In the genomic region with DNA sequence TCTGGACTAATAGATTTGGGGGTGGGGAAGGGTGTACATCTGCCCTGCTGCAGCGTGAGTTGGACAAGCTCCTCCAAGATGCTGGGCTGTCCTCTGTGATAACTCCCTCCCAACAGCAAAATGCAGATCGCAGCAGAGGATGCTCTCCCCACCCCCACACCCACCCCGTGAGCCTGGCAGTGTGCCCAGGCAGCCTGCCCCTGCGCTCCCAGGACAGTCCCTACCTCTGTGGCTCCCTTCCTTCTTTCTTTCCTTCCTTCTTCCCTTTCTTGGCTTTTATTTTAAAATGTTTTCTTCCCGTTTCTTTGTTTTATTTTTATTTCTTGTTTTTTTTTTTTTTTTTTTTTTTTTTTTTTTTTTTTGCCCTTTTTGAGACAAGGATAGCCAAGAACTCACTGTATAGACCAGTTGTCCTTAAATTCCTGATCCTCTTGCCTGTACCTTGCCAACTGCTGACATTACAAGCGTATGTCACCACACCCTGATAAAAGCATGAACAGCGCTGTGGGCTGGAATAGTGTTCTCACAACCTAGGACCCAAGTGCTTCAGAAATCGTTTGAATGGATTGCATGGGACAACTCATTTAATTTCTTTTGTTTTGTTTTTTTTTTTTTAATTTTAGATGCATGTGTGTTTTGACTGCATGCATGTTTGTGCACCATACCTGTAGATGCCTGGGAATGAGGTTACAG, we compare ENCODE assay signal across 16 mouse cellular contexts. TPM values are rescaled to one million over a fixed set of nuclear protein-coding genes. Genes with fewer than 3 reads are reported as not detected.
DNase-seq lines count a peak whose midpoint lies in the region; ATAC-seq and TF ChIP-seq lines count a peak whose summit lies in the region.
"Had no signal": no experiment of that assay in that cellular context is flagged by ENCODE, and none has a peak within 500 bp of the region (broad histone marks: within the 10 kb centered on the region; RNA-seq: fewer than 3 reads in every experiment).

No protein-coding gene starts in this region.

- peak overlapping the region; percentile 32 for H3K4me2 ChIP-seq in forebrain, postnatal 0 days (ENCODE audit: low read depth)
- H3K4me2 ChIP-seq in forebrain, embryonic 16.5 days (ENCODE audit: low read length): no peak overlapping the region; the same call in 1 of the 2 replicates
- H3K4me2 ChIP-seq in neural tube, embryonic 12.5 days (replicated peaks): peak overlapping the region; percentile 20; the same call in 1 of the 2 replicates
- H3K4me2 ChIP-seq in neural tube, embryonic 14.5 days (ENCODE audit: low read depth, low read length): no peak overlapping the region
- H3K4me2 ChIP-seq: limb, embryonic 15.5 days had no signal

- no peaks in the 10 kb centered on the region for H3K36me3 ChIP-seq in forebrain, postnatal 0 days (ENCODE audit: insufficient read depth)
- no peaks in the 10 kb centered on the region for H3K36me3 ChIP-seq in forebrain, embryonic 16.5 days (ENCODE audit: control insufficient read depth, insufficient read depth)
- no peaks in the 10 kb centered on the region for H3K36me3 ChIP-seq in neural tube, embryonic 12.5 days
- H3K36me3 ChIP-seq in neural tube, embryonic 14.5 days (ENCODE audit: control insufficient read depth, insufficient read depth, low read length): no peaks in the 10 kb centered on the region
- H3K36me3 ChIP-seq: heart, embryonic 10.5 days; limb, embryonic 15.5 days had no signal

- H3K4me3 ChIP-seq in forebrain, postnatal 0 days (ENCODE audit: low read depth, low read length): no peak overlapping the region; the same call in 1 of the 2 replicates
- H3K4me3 ChIP-seq in forebrain, embryonic 16.5 days (replicated peaks; ENCODE audit: low read length): no peak overlapping the region
- H3K4me3 ChIP-seq in neural tube, embryonic 12.5 days: no peak overlapping the region
- no peak overlapping the region for H3K4me3 ChIP-seq in neural tube, embryonic 14.5 days (ENCODE audit: low read depth, low read length)
- H3K4me3 ChIP-seq: heart, embryonic 10.5 days; limb, embryonic 15.5 days had no signal

- no peaks in the 10 kb centered on the region for H3K9me3 ChIP-seq in forebrain, postnatal 0 days (ENCODE audit: low read length)
- no peaks in the 10 kb centered on the region for H3K9me3 ChIP-seq in forebrain, embryonic 16.5 days (ENCODE audit: control insufficient read depth, low read length)
- H3K9me3 ChIP-seq in neural tube, embryonic 12.5 days: no peaks in the 10 kb centered on the region
- no peaks in the 10 kb centered on the region for H3K9me3 ChIP-seq in neural tube, embryonic 14.5 days (ENCODE audit: control insufficient read depth, low read length)
- H3K9me3 ChIP-seq: heart, embryonic 10.5 days; limb, embryonic 15.5 days had no signal

- TF ChIP-seq CTCF in forebrain, postnatal 0 days (IDR thresholded peaks at IDR 0.05; ENCODE audit: low read depth): no peak

- 39% methylated on average over 8 of the region's 8 CpGs for WGBS in forebrain, postnatal 0 days
- 37% methylated on average over 8 of the region's 8 CpGs for WGBS in forebrain, embryonic 16.5 days
- 57% methylated on average over 8 of the region's 8 CpGs for WGBS in neural tube, embryonic 12.5 days
- 42% methylated on average over 8 of the region's 8 CpGs for WGBS in neural tube, embryonic 14.5 days

- no peak overlapping the region for H3K27ac ChIP-seq in forebrain, postnatal 0 days (ENCODE audit: low read depth, low read length)
- no peak overlapping the region for H3K27ac ChIP-seq in forebrain, embryonic 16.5 days (ENCODE audit: low read length)
- H3K27ac ChIP-seq in neural tube, embryonic 12.5 days: no peak overlapping the region
- no peak overlapping the region for H3K27ac ChIP-seq in neural tube, embryonic 14.5 days (ENCODE audit: low read depth, low read length)
- H3K27ac ChIP-seq: heart, embryonic 10.5 days; kidney, postnatal 0 days; limb, embryonic 15.5 days; stomach, postnatal 0 days had no signal

- no peak overlapping the region for H3K9ac ChIP-seq in forebrain, postnatal 0 days
- H3K9ac ChIP-seq in forebrain, embryonic 16.5 days (replicated peaks; ENCODE audit: low read depth, low read length): no peak overlapping the region
- no peak overlapping the region for H3K9ac ChIP-seq in neural tube, embryonic 12.5 days
- H3K9ac ChIP-seq in neural tube, embryonic 14.5 days (replicated peaks; ENCODE audit: low read depth, low read length): no peak overlapping the region
- H3K9ac ChIP-seq: limb, embryonic 15.5 days; liver, postnatal 0 days had no signal

- no peaks in the 10 kb centered on the region for H3K27me3 ChIP-seq in forebrain, postnatal 0 days (ENCODE audit: insufficient read depth, low read length)
- no peaks in the 10 kb centered on the region for H3K27me3 ChIP-seq in forebrain, embryonic 16.5 days (replicated peaks; ENCODE audit: control insufficient read depth, insufficient read depth, low read length)
- no peaks in the 10 kb centered on the region for H3K27me3 ChIP-seq in neural tube, embryonic 12.5 days (replicated peaks)
- no peaks in the 10 kb centered on the region for H3K27me3 ChIP-seq in neural tube, embryonic 14.5 days (ENCODE audit: control insufficient read depth, insufficient read depth, low read length)

- no peak for ATAC-seq in forebrain, postnatal 0 days
- no peak for ATAC-seq in forebrain, embryonic 16.5 days
- ATAC-seq in neural tube, embryonic 12.5 days (ENCODE audit: low FRiP score, low read depth): no peak
- peak; percentile 17; the same call in 1 of the 2 replicates for ATAC-seq in neural tube, embryonic 14.5 days (ENCODE audit: low read depth)
- ATAC-seq: intestine, postnatal 0 days; liver, postnatal 0 days had no signal

- peaks cover 5% of the 10 kb centered on the region for H3K4me1 ChIP-seq in forebrain, postnatal 0 days (ENCODE audit: insufficient read depth)
- peaks cover 27% of the 10 kb centered on the region for H3K4me1 ChIP-seq in forebrain, embryonic 16.5 days (replicated peaks; ENCODE audit: control insufficient read depth, insufficient read depth, low read length)
- H3K4me1 ChIP-seq in neural tube, embryonic 12.5 days: peaks cover 25% of the 10 kb centered on the region
- H3K4me1 ChIP-seq in neural tube, embryonic 14.5 days (ENCODE audit: control insufficient read depth, insufficient read depth, low read length): peaks cover 11% of the 10 kb centered on the region; the same call in 1 of the 2 replicates
- H3K4me1 ChIP-seq: heart, embryonic 10.5 days; limb, embryonic 15.5 days had no signal

- DNase-seq in forebrain, postnatal 0 days: no peak
- DNase-seq in neural tube, embryonic 10.5 days (ENCODE audit: extremely low spot score, low spot score): no peak
- peak; percentile 59 for DNase-seq in cerebellum, adult 9-10 months
- no peak for DNase-seq in frontal cortex, postnatal 14 days (ENCODE audit: low spot score in 2 of 2)
- no peak for DNase-seq in embryo, embryonic 10 days (ENCODE audit: low spot score)
- DNase-seq: gastrocnemius, postnatal 25 days; layer of hippocampus, adult 9-11 months had no signal

RNA-seq across cellular contexts. Expression of gene Slc29a4, which starts 1.6 kb away (rescaled TPM):
- total RNA-seq in forebrain, postnatal 0 days (2014; rRNA removed): 67.8 and 76.4 TPM in 2 replicates
- 104 and 107 TPM in 2 replicates for polyA plus RNA-seq in forebrain, postnatal 0 days (2015; fragmentation: Nextera tagmentation; extraction: Ambion mirVana)
- 93.7 and 99.2 TPM in 2 replicates for polyA plus RNA-seq in forebrain, embryonic 16.5 days (2015; fragmentation: Nextera tagmentation; extraction: Ambion mirVana)
- 65.0 and 66.7 TPM in 2 replicates for polyA plus RNA-seq in neural tube, embryonic 12.5 days (2016; fragmentation: Nextera tagmentation; extraction: Ambion mirVana)
- 71.4 and 81.0 TPM in 2 replicates for polyA plus RNA-seq in neural tube, embryonic 14.5 days (2014; fragmentation: Nextera tagmentation; extraction: Ambion mirVana)

Comparison
In these comparisons a context has a peak if more than half of its experiments do, and no peak if none do; other contexts are left out.
1. H3K4me2 ChIP-seq: peak in forebrain, postnatal 0 days (single experiment) and neural tube, embryonic 12.5 days (single experiment); none in forebrain, embryonic 16.5 days (single experiment) and neural tube, embryonic 14.5 days (single experiment).